Mouse (Mus musculus) limb, embryonic 11.5 days (tissue): ENCODE measurements around the gene Bysl. TPM values are rescaled to one million over a fixed set of nuclear protein-coding genes. Genes with fewer than 3 reads are reported as not detected.

Experiments used
- ATAC-seq: fragments of 200-750 bp; cut with Nextera tagmentation; 2 replicates; pipeline ENCODE4 v1.8.0; 2017; ENCODE audit warnings: low read depth; ENCODE audit not compliant: insufficient number of reproducible peaks, low FRiP score, low TSS enrichment
- DNase-seq: peaks from one replicate; pipeline ENCODE4 v3.0.0-alpha.2; 2015; ENCODE audit warnings: low spot score
- H3K27ac ChIP-seq: fragments of 300-500 bp; sonication (generic); replicated peaks from 2 replicates; pipeline ENCODE4 v1.5.1; 2014; ENCODE audit warnings: low read depth, mild to moderate bottlenecking, low read length
- H3K27me3 ChIP-seq: fragments of 300-500 bp; sonication (generic); 2 replicates; pipeline ENCODE4 v1.6.1; 2014; ENCODE audit warnings: mild to moderate bottlenecking, low read length, mixed read lengths; ENCODE audit not compliant: control insufficient read depth, insufficient read depth
- H3K36me3 ChIP-seq: fragments of 300-500 bp; sonication (generic); 2 replicates; pipeline ENCODE4 v1.6.1; 2014; ENCODE audit warnings: mild to moderate bottlenecking, low read length, moderate library complexity, mixed read lengths; ENCODE audit not compliant: control insufficient read depth, insufficient read depth
- H3K4me1 ChIP-seq: fragments of 300-500 bp; sonication (generic); 2 replicates; pipeline ENCODE4 v1.6.1; 2014; ENCODE audit warnings: low read length, mixed read lengths; ENCODE audit not compliant: control insufficient read depth, insufficient read depth
- H3K4me2 ChIP-seq: fragments of 300-500 bp; sonication (generic); 2 replicates; pipeline ENCODE4 v1.6.1; 2014; ENCODE audit warnings: low read depth, mild to moderate bottlenecking, moderate library complexity; ENCODE audit not compliant: severe bottlenecking
- H3K4me3 ChIP-seq: fragments of 300-500 bp; sonication (generic); 2 replicates; pipeline ENCODE4 v1.5.1; 2014; ENCODE audit warnings: low read depth, low read length
- H3K9ac ChIP-seq: fragments of 300-500 bp; sonication (generic); 2 replicates; pipeline ENCODE4 v1.6.1; 2014; ENCODE audit warnings: mild to moderate bottlenecking, low read length
- H3K9me3 ChIP-seq: fragments of 300-500 bp; sonication (generic); 2 replicates; pipeline ENCODE4 v1.6.1; 2016; ENCODE audit warnings: low read length; ENCODE audit not compliant: control insufficient read depth
- WGBS: fragments of 180-500 bp; shearing (Covaris S2); extraction: QIAGEN DNeasy Blood & Tissue Kit; methylation state at CpG from one replicate; pipeline ENCODE4 v1.1.7; 2014; 5-methylcytosine and 5-hydroxymethylcytosine counted together
- polyA plus RNA-seq: library from polyadenylated mRNA; unstranded; fragments of >200 nt; fragmentation: Nextera tagmentation; extraction: Ambion mirVana; gene quantifications from 2 replicates; pipeline ENCODE4 v1.2.1, GENCODE M21; 2014

Gene Bysl
- polyA plus RNA-seq, 1 experiment from 2014 or later = 30.7 TPM

DNA sequence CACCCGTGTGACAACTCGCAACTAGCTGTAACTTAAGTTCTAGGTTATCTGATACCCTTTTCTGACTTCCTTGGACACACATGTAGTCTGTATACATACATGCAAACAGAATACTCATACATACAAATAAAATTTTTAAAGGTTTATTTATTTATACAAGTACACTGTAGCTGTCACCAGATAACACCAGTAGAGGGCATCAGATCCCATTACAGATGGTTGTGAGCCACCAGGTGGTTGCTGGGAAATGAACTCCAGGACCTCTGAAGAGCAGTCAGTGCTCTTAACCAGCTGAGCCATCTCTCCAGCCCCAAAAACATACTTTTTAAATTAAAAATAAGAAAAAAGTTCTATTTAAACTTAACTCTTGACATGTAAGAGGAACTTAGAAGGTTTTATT is 31.7 kb upstream of the Bysl start:
- no peaks in the 10 kb centered on the region for H3K27me3 ChIP-seq
- H3K9me3 ChIP-seq = no peaks in the 10 kb centered on the region
- WGBS = 77% methylated on average over 2 of the region's 2 CpGs
- no peak overlapping the region for H3K4me2 ChIP-seq
- no peak overlapping the region for H3K27ac ChIP-seq
- no peak overlapping the region for H3K9ac ChIP-seq
- no peak overlapping the region for H3K4me3 ChIP-seq
- H3K36me3 ChIP-seq = no peaks in the 10 kb centered on the region
- DNase-seq = no peak
- no peaks in the 10 kb centered on the region for H3K4me1 ChIP-seq
- ATAC-seq = no peak

DNA sequence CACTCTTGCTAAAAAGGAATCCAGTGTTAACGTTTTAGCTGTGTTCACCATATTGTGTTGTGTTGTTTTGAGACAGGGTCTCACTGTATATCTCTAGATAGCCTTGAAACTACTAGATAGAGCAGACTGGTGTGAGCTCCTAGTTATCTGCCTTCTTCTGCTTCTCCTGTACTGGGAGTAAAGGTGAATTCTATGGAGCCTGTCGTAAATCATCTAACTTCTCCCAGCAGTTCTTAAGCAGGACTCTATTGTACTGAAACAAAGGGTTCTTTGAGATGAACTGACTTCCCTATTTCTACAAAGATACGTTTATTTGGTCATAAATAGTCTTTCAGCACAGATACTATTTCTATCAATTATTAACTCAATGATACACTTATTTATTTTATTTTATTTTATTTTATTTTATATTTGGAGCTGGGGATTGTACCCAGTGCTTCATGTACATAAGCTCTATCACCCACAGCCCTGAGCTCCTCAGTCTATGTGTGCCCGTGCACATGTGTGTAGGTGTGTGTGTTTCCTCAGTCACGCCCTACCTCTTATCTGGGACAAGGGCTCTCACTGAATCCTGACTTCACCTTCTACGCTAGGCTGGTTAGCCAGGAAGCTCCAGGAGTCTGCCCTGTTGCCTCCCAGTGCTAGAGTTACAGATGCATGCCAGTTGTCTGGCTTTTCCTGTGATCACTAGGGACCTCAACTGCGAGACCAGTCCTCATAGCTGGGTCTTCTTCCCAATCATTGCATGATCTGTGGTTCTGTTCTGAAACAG is 22.9 kb upstream of the Bysl start:
- no peak for DNase-seq
- no peak for ATAC-seq
- H3K4me3 ChIP-seq = no peak overlapping the region

DNA sequence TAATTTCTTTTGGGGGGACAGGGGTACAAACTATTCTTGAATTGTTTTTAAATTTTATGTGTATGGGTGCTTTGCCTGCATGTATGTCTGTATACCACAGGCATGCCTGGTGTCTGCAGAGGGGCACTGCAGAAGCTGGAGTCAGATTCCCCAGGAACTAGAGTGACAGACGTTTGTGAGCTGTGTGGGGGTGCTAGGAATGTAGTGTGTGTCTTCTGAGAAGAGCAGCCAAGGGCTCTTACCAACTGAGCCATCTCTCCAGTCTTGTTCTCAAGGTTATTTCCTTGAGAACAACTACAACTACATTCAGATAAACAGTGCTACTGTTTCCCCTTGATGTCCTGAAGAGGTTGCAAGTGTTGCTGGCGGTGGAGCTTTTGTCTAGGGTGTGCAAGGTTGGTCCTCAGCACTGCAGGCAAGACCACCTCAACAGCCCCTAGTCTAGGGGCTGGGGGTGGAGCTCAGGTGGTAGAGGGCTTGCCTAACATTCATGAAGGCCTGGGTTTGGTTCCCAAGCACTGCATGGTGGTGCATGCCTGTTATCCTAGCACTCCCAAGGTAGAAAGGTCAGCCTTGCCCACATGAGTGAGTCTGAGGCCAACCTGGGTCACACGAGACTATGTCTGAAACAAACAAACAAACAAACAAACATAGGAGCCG is 21.0 kb upstream of the Bysl start:
- 64% methylated on average over 4 of the region's 4 CpGs for WGBS
- Histone ChIP-seq H3K4me1 (peaks cover 14% of the 10 kb centered on the region), H3K9me3 (no peaks in the 10 kb centered on the region), H3K4me2 (no peak overlapping the region), H3K36me3 (peaks cover 2% of the 10 kb centered on the region; the same call in 1 of the 2 replicates), H3K4me3 (no peak overlapping the region), H3K9ac (no peak overlapping the region), H3K27me3 (no peaks in the 10 kb centered on the region), H3K27ac (no peak overlapping the region)
- ATAC-seq (no peak), DNase-seq (no peak)

More for the DNA sequence above, 22.9 kb upstream of the Bysl start:
- Histone ChIP-seq H3K27me3 (no peaks in the 10 kb centered on the region), H3K27ac (no peak overlapping the region), H3K36me3 (peaks cover 2% of the 10 kb centered on the region; the same call in 1 of the 2 replicates), H3K4me2 (no peak overlapping the region), H3K9ac (no peak overlapping the region), H3K9me3 (no peaks in the 10 kb centered on the region), H3K4me1 (peaks cover 14% of the 10 kb centered on the region)
- WGBS = 81% methylated on average over 7 of the region's 7 CpGs

DNA sequence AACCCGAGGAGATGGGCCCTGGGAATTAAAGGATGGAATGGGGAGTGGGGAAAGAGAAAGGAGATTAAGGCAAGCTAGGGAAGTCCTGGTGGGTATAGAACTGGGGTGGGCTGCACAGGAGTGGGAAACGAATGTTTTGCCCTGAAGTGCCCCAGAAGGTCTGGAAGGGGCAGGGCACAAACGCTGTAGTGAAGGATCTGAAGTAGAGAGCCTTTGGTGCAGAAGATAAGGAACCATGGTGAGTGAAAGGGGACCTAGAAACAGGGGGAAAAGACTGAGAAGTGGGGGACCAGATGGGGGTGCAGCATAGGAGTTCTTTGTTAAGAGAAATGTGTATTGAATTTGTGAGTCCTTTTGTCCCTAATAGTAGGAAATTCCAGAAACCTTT is 19.4 kb upstream of the Bysl start, which contains the start of gene Usp49:
Gene Usp49 (plus strand): TSS at position 13 of the 388 bp plus-strand sequence.
- Histone ChIP-seq H3K36me3 (peaks cover 3% of the 10 kb centered on the region; the same call in 1 of the 2 replicates), H3K27ac (peak within 1 kb of the TSS; percentile 91), H3K4me3 (peak within 1 kb of the TSS; percentile 70), H3K9me3 (no peaks in the 10 kb centered on the region), H3K9ac (peak within 1 kb of the TSS; percentile 73), H3K27me3 (no peaks in the 10 kb centered on the region), H3K4me1 (peaks cover 14% of the 10 kb centered on the region), H3K4me2 (peak within 1 kb of the TSS; percentile 92)
- 1% methylated on average over 3 of the region's 3 CpGs for whole genome bisulfite sequencing
- DNase-seq (no peak), ATAC-seq (no peak)

DNA sequence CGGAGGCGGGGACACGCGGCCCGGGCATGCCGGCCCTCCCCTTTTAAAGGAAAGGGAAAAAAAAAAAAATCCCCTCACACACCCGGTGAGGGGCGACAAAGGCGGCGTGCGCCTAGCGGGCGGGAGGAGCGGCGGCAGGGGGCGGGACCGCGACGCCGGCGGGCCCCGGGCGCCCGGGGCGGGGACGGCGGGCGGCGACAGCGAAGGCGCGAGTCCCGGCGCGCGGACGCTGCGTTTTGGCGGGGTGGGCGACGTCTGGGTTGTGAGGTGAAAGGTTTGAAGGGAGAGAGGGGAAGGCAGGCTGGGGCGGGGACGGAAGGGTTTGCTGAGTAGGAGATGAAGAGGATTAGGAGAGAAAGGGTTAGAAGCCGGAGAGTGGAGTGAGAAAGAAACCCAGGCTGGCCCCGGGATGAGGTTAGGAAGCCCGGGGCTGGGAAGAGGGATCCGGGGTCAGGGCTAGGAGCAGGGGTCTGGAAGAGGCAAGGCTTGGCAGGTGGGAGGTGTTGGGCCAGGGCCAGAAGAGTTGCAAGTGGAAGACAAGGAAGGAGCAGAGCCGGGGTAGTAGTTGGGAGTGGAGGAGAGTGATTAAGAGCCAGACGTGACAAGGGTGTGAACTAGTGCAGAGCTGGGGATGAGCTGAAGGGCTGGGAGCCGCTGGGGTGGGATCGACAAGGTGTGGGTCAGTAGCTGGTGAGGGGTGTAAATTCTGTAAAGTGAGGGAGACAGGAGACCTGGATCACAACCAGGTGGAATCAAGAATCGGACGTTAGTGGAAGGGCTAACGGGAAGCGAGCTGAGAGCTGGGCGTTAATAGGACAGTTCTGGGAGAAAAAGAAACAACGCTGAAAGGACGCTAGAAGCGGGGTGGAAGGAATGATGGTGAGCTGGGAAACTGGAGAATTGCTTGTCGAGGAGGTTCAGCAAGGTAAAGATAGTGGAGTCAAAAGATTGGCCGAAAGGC is 18.7 kb upstream of the Bysl start:
- peak; percentile 49 for ATAC-seq
- Histone ChIP-seq H3K4me3 (peak overlapping the region; percentile 70), H3K27ac (peak overlapping the region; percentile 91), H3K9me3 (no peaks in the 10 kb centered on the region), H3K4me2 (peak overlapping the region; percentile 92), H3K9ac (peak overlapping the region; percentile 73), H3K4me1 (peaks cover 14% of the 10 kb centered on the region), H3K27me3 (no peaks in the 10 kb centered on the region), H3K36me3 (0 out of 2 replicates have a peak, but pooled peaks cover 4% of the 10 kb centered on the region)
- no peak for DNase-seq
- WGBS = under 1% methylated on average over 61 of the region's 61 CpGs

DNA sequence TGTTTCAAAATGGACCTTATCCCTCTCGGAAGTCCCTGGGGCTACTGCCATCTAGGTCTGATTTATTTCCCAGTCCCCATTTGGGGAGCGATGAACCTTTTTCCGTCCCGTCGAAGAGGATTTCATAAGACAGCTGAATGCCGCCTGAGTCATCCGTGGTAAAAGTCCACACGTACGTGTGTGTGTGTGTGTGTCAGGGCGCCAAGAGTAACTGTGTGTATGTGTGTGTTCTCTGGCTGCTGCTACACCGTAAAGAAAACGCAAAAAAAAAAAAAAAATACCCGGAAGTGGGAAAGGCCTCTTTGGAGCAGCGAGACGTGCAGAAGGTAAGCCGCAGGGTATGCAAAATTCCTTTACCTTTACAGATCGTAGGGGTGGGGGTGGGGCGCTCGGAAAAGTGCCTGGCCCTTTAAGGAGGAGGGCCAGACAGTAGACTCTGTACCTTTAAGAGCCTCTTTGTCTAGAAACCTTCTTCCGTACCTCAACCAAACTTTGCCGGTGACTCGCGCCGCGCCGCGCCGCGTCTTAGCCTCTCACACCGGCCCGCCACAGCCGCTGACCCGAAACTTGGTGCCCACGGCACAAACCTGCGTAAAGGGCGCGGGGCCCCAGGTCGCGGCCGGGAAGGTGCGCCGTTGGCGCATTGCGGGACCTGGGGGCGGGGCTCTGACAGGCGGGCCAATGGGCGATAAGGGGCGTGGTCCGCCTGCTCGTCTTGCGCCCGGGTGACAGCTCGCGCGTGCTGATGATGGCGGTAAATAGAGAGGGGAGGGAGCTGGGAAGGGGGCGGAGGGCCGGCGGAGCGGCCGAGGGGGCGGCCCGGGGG is 17.8 kb upstream of the Bysl start:
- DNase-seq = peak; percentile 96
- Histone ChIP-seq H3K9me3 (no peaks in the 10 kb centered on the region), H3K36me3 (peaks cover 6% of the 10 kb centered on the region), H3K4me2 (peak overlapping the region; percentile 92), H3K4me3 (peak overlapping the region; percentile 70), H3K4me1 (peaks cover 14% of the 10 kb centered on the region), H3K27ac (peak overlapping the region; percentile 91), H3K27me3 (no peaks in the 10 kb centered on the region), H3K9ac (peak overlapping the region; percentile 73)
- under 1% methylated on average over 63 of the region's 63 CpGs for WGBS
- ATAC-seq = peak; percentile 93

DNA sequence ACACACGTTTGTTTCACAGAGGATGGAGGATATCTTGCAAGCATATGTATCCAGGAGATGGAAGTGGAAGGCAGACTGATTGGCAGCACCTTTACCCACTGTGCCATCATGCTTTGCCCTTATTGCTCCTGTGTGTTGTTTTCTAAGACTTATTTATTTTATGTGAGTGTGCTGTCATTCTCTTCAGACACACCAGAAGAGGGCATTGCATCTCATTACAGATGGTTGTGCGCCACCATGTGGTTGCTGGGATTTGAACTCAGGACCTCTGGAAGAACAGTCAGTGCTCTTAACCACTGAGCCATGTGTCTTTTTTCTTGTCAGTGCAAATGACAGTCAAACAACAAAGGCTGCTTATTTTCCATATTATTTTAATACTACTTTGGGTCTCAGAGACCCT is 16.5 kb upstream of the Bysl start:
- Histone ChIP-seq H3K9ac (no peak overlapping the region), H3K4me2 (no peak overlapping the region; the same call in 1 of the 2 replicates), H3K4me3 (no peak overlapping the region; the same call in 1 of the 2 replicates), H3K9me3 (no peaks in the 10 kb centered on the region), H3K27me3 (no peaks in the 10 kb centered on the region), H3K36me3 (peaks cover 18% of the 10 kb centered on the region), H3K4me1 (peaks cover 14% of the 10 kb centered on the region), H3K27ac (no peak overlapping the region)
- DNase-seq = no peak
- 80% methylated on average over 2 of the region's 2 CpGs for whole genome bisulfite sequencing
- ATAC-seq = no peak
